ENCODE assay signal across 17 mouse cellular contexts in genomic region chr14:55469041-55469440, GRCm38 (mm10). TPM values are rescaled to one million over a fixed set of nuclear protein-coding genes. Genes with fewer than 3 reads are reported as not detected.
DNase-seq lines count a peak whose midpoint lies in the region; ATAC-seq and TF ChIP-seq lines count a peak whose summit lies in the region.
"Had no signal": no experiment of that assay in that cellular context is flagged by ENCODE, and none has a peak within 500 bp of the region (broad histone marks: within the 10 kb centered on the region; RNA-seq: fewer than 3 reads in every experiment).

No protein-coding gene starts in this region.

- CTCF ChIA-PET in Patski (lab: Charles Lee): interaction anchor here (0.9 to 4.2 kb wide), 2 partner anchors 10 to 30 kb away, joined by 3 to 27 read pairs; partner anchors contain the start of gene Dhrs4

- H3K36me3 ChIP-seq in forebrain, embryonic 11.5 days (ENCODE audit: control insufficient read depth, insufficient read depth, low read length): no peaks in the 10 kb centered on the region
- H3K36me3 ChIP-seq: heart, embryonic 10.5 days; liver, embryonic 13.5 days; midbrain, embryonic 12.5 days had no signal

- no peaks in the 10 kb centered on the region for H3K9me3 ChIP-seq in forebrain, embryonic 11.5 days (ENCODE audit: control insufficient read depth, low read length)
- H3K9me3 ChIP-seq: heart, embryonic 10.5 days; liver, embryonic 13.5 days; midbrain, embryonic 12.5 days had no signal

- peaks cover 23% of the 10 kb centered on the region for H3K27me3 ChIP-seq in Patski
- no peaks in the 10 kb centered on the region for H3K27me3 ChIP-seq in forebrain, embryonic 11.5 days (ENCODE audit: control insufficient read depth, insufficient read depth, low read length)
- H3K27me3 ChIP-seq: midbrain, embryonic 12.5 days had no signal

- 91% methylated on average over 2 of the region's 2 CpGs for WGBS in forebrain, embryonic 11.5 days

- no peak overlapping the region for H3K4me3 ChIP-seq in forebrain, embryonic 11.5 days (ENCODE audit: low read depth, low read length)
- H3K4me3 ChIP-seq: erythroblast, embryonic 14.5 days; heart, embryonic 10.5 days; liver, embryonic 13.5 days; midbrain, embryonic 12.5 days had no signal

- TF ChIP-seq CTCF in Patski (IDR thresholded peaks at IDR 0.05): no peak

- DNase-seq in Patski (ENCODE audit: low read depth, low spot score) (no peak), adipocyte (ENCODE audit: low spot score) (peak; percentile 50)
- peak; percentile 88 for DNase-seq in kidney, adult 9 months
- DNase-seq in kidney, postnatal 4 days: peak; percentile 39 to 67
- DNase-seq in forebrain, embryonic 11.5 days (ENCODE audit: low spot score): no peak
- no peak for DNase-seq in ovary, postnatal 10 days (ENCODE audit: low spot score)
- DNase-seq in cerebellum, postnatal 10 days: no peak
- DNase-seq: adrenal gland, postnatal 36 days; cerebellum, postnatal 14 days; forebrain, postnatal 0 days; gastrocnemius, postnatal 10 days; liver, embryonic 13.5 days; right cerebral cortex, postnatal 25 days; thymus, adult 18-20 months had no signal

- H3K4me1 ChIP-seq in forebrain, embryonic 11.5 days (replicated peaks; ENCODE audit: control insufficient read depth, insufficient read depth, low read length): no peaks in the 10 kb centered on the region
- H3K4me1 ChIP-seq: midbrain, embryonic 12.5 days had no signal

- ATAC-seq in Patski: peak; percentile 69
- ATAC-seq in forebrain, embryonic 11.5 days (replicated peaks; ENCODE audit: low FRiP score): no peak
- ATAC-seq: forebrain, postnatal 0 days had no signal

- in situ Hi-C loops in Patski (cut with MboI; ENCODE audit: low pct_unique_long_range_greater_than_20kb): no loop called here

- POLR2A ChIA-PET in Patski (lab: Charles Lee): interaction anchor here (1.0 kb wide), 1 partner anchor 9 kb away, joined by 3 read pairs; no protein-coding TSS in a partner anchor

- no peak overlapping the region for H3K9ac ChIP-seq in forebrain, embryonic 11.5 days (ENCODE audit: low read length)
- H3K9ac ChIP-seq: forebrain, postnatal 0 days; liver, embryonic 13.5 days; midbrain, embryonic 12.5 days had no signal

- no peak overlapping the region for H3K4me2 ChIP-seq in forebrain, embryonic 11.5 days (ENCODE audit: low read depth, low read length, severe bottlenecking)
- H3K4me2 ChIP-seq: liver, embryonic 13.5 days; midbrain, embryonic 12.5 days had no signal

- H3K27ac ChIP-seq in forebrain, embryonic 11.5 days (ENCODE audit: low read depth, low read length): no peak overlapping the region
- H3K27ac ChIP-seq: heart, embryonic 10.5 days; liver, embryonic 13.5 days; midbrain, embryonic 12.5 days had no signal

RNA-seq across cellular contexts. Expression of gene Dhrs4, which starts 9.5 kb away (rescaled TPM):
- polyA plus RNA-seq in Patski (2021): 71.3 TPM
- 30.2 and 36.5 TPM in 2 replicates for polyA plus RNA-seq in forebrain, embryonic 11.5 days (2014; fragmentation: Nextera tagmentation; extraction: Ambion mirVana)

RNA-seq across cellular contexts. Expression of gene Carmil3, which starts 21.4 kb away (rescaled TPM):
- polyA plus RNA-seq in Patski (2021): 2.6 TPM
- 13.3 and 14.6 TPM in 2 replicates for polyA plus RNA-seq in forebrain, embryonic 11.5 days (2014; fragmentation: Nextera tagmentation; extraction: Ambion mirVana)
- polyA plus RNA-seq: erythroblast, embryonic 14.5 days had no signal

RNA-seq across cellular contexts. Expression of gene Cpne6, which starts 41.2 kb away (rescaled TPM):
- not detected for polyA plus RNA-seq in Patski (2021)
- polyA plus RNA-seq in forebrain, embryonic 11.5 days (2014; fragmentation: Nextera tagmentation; extraction: Ambion mirVana): 0.21 and 0.28 TPM in 2 replicates
- polyA plus RNA-seq: erythroblast, embryonic 14.5 days had no signal

RNA-seq across cellular contexts. Expression of gene Nrl, which starts 55.7 kb away (rescaled TPM):
- not detected for polyA plus RNA-seq in Patski (2021)
- polyA plus RNA-seq in forebrain, embryonic 11.5 days (2014; fragmentation: Nextera tagmentation; extraction: Ambion mirVana): not detected in 2 replicates
- polyA plus RNA-seq: heart, embryonic 10.5 days; liver, embryonic 13.5 days; midbrain, embryonic 12.5 days had no signal

Comparison
In these comparisons a context has a peak if more than half of its experiments do, and no peak if none do; other contexts are left out.
1. DNase-seq: peak in adipocyte (single experiment), kidney, adult 9 months (single experiment) and kidney, postnatal 4 days (2 of 2); none in Patski (single experiment), forebrain, embryonic 11.5 days (single experiment), ovary, postnatal 10 days (single experiment) and cerebellum, postnatal 10 days (0 of 2).